Mouse (Mus musculus) midbrain, embryonic 10.5 days (tissue): Measurements from ENCODE around the gene Zfp710. TPM values are rescaled to one million over a fixed set of nuclear protein-coding genes. Genes with fewer than 3 reads are reported as not detected.
A peak's percentile ranks its signal among the peaks of the same experiment; 100 is the strongest.

Experiments used
- DNase-seq: peaks from one replicate; pipeline ENCODE4 v3.0.0-alpha.2; 2017; ENCODE audit warnings: low spot score
- H3K27ac ChIP-seq: fragments of 300-500 bp; sonication (generic); replicated peaks from 2 replicates; pipeline ENCODE4 v1.5.1; 2016; ENCODE audit warnings: mild to moderate bottlenecking
- H3K27me3 ChIP-seq: fragments of 300-500 bp; sonication (generic); 2 replicates; pipeline ENCODE4 v1.6.1; 2016; ENCODE audit warnings: low read depth, mild to moderate bottlenecking; ENCODE audit not compliant: poor library complexity, severe bottlenecking
- H3K36me3 ChIP-seq: fragments of 300-500 bp; sonication (generic); 2 replicates; pipeline ENCODE4 v1.6.1; 2016; ENCODE audit warnings: mild to moderate bottlenecking, moderate library complexity
- H3K4me1 ChIP-seq: fragments of 300-500 bp; sonication (generic); 2 replicates; pipeline ENCODE4 v1.6.1; 2016
- H3K4me3 ChIP-seq: fragments of 300-500 bp; sonication (generic); 2 replicates; pipeline ENCODE4 v1.5.1; 2016; ENCODE audit warnings: mild to moderate bottlenecking, moderate library complexity
- H3K9me3 ChIP-seq: fragments of 300-500 bp; sonication (generic); replicated peaks from 2 replicates; pipeline ENCODE4 v1.6.1; 2016; ENCODE audit warnings: mild to moderate bottlenecking
- WGBS: fragments of 180-500 bp; shearing (Covaris S2); methylation state at CpG from one replicate; pipeline ENCODE4 v1.1.7; 2016; 5-methylcytosine and 5-hydroxymethylcytosine counted together
- polyA plus RNA-seq: library from polyadenylated mRNA; unstranded; fragments of >200 nt; fragmentation: Nextera tagmentation; extraction: Ambion mirVana; gene quantifications from 2 replicates; pipeline ENCODE4 v1.2.1, GENCODE M21; 2016

Gene Zfp710
- polyA plus RNA-seq, 1 experiment from 2014 or later, result 34.2 TPM

- Histone ChIP-seq H3K27me3 (no peaks in the 10 kb centered on the region), H3K4me3 (no peak overlapping the region), H3K4me1 (peaks cover 23% of the 10 kb centered on the region), H3K27ac (peak overlapping the region; percentile 7; the same call in 1 of the 2 replicates), H3K36me3 (peaks cover 64% of the 10 kb centered on the region), H3K9me3 (no peaks in the 10 kb centered on the region)
- DNase-seq, result peak; percentile 12
- 94% methylated on average over 42 of the region's 42 CpGs for WGBS
These were observed 57.3 kb downstream of the Zfp710 start for GRCm38 (mm10) chr7:80081586-80082554.

GRCm38 (mm10) chr7:80084484-80084931 lies 59.9 kb downstream of the Zfp710 start:
- Histone ChIP-seq H3K4me1 (no peaks in the 10 kb centered on the region), H3K27ac (no peak overlapping the region), H3K9me3 (no peaks in the 10 kb centered on the region), H3K36me3 (peaks cover 90% of the 10 kb centered on the region), H3K27me3 (no peaks in the 10 kb centered on the region), H3K4me3 (no peak overlapping the region)
- DNase-seq, result peak; percentile 75
- WGBS, result 67% methylated on average over 7 of the region's 7 CpGs

- Histone ChIP-seq H3K27ac (no peak overlapping the region), H3K4me1 (no peaks in the 10 kb centered on the region; the same call in 1 of the 2 replicates), H3K27me3 (no peaks in the 10 kb centered on the region), H3K4me3 (no peak overlapping the region), H3K9me3 (no peaks in the 10 kb centered on the region), H3K36me3 (peaks cover 99% of the 10 kb centered on the region)
- DNase-seq, result peak; percentile 22
- WGBS, result 91% methylated on average over 33 of the region's 33 CpGs
These were observed 61.5 kb downstream of the Zfp710 start for GRCm38 (mm10) chr7:80085970-80086715.

GRCm38 (mm10) chr7:80088191-80088590 lies 63.6 kb downstream of the Zfp710 start:
- WGBS, result 90% methylated on average over 9 of the region's 9 CpGs
- Histone ChIP-seq H3K36me3 (peaks cover 99% of the 10 kb centered on the region), H3K4me1 (no peaks in the 10 kb centered on the region; the same call in 1 of the 2 replicates), H3K27ac (no peak overlapping the region), H3K27me3 (no peaks in the 10 kb centered on the region), H3K9me3 (no peaks in the 10 kb centered on the region), H3K4me3 (no peak overlapping the region)
- DNase-seq, result no peak

GRCm38 (mm10) chr7:80090191-80091003 lies 65.8 kb downstream of the Zfp710 start:
- WGBS, result 89% methylated on average over 18 of the region's 18 CpGs
- peaks cover 99% of the 10 kb centered on the region for H3K36me3 ChIP-seq
- H3K9me3 ChIP-seq, result no peaks in the 10 kb centered on the region
- no peaks in the 10 kb centered on the region; the same call in 1 of the 2 replicates for H3K4me1 ChIP-seq
- H3K27ac ChIP-seq, result 0 out of 2 replicates have a peak overlapping the region, but pooled peaks have one; percentile 23
- no peak overlapping the region for H3K4me3 ChIP-seq
- no peak for DNase-seq
- H3K27me3 ChIP-seq, result no peaks in the 10 kb centered on the region

- no peaks in the 10 kb centered on the region; the same call in 1 of the 2 replicates for H3K4me1 ChIP-seq
- no peaks in the 10 kb centered on the region for H3K9me3 ChIP-seq
- DNase-seq, result no peak
- H3K4me3 ChIP-seq, result no peak overlapping the region
- H3K27ac ChIP-seq, result 0 out of 2 replicates have a peak overlapping the region, but pooled peaks have one; percentile 23
- H3K27me3 ChIP-seq, result no peaks in the 10 kb centered on the region
- 76% methylated on average over 13 of the region's 13 CpGs for WGBS
- peaks cover 99% of the 10 kb centered on the region for H3K36me3 ChIP-seq
These were observed 66.6 kb downstream of the Zfp710 start for GRCm38 (mm10) chr7:80091004-80091865.

- Histone ChIP-seq H3K36me3 (peaks cover 99% of the 10 kb centered on the region), H3K4me1 (no peaks in the 10 kb centered on the region; the same call in 1 of the 2 replicates), H3K27ac (no peak overlapping the region), H3K27me3 (no peaks in the 10 kb centered on the region), H3K4me3 (no peak overlapping the region), H3K9me3 (no peaks in the 10 kb centered on the region)
- no peak for DNase-seq
- 88% methylated on average over 4 of the region's 4 CpGs for WGBS
These were observed 67.2 kb downstream of the Zfp710 start for GRCm38 (mm10) chr7:80091866-80092210.

- Histone ChIP-seq H3K4me3 (no peak overlapping the region), H3K36me3 (peaks cover 99% of the 10 kb centered on the region), H3K4me1 (no peaks in the 10 kb centered on the region; the same call in 1 of the 2 replicates), H3K9me3 (no peaks in the 10 kb centered on the region), H3K27me3 (no peaks in the 10 kb centered on the region), H3K27ac (no peak overlapping the region)
- DNase-seq, result no peak
- 93% methylated on average over 9 of the region's 9 CpGs for WGBS
These were observed 67.9 kb downstream of the Zfp710 start for GRCm38 (mm10) chr7:80092351-80093046.

GRCm38 (mm10) chr7:80094481-80094880 lies 69.9 kb downstream of the Zfp710 start:
- Histone ChIP-seq H3K36me3 (peaks cover 100% of the 10 kb centered on the region), H3K4me1 (no peaks in the 10 kb centered on the region; the same call in 1 of the 2 replicates), H3K27me3 (no peaks in the 10 kb centered on the region), H3K9me3 (no peaks in the 10 kb centered on the region), H3K27ac (no peak overlapping the region), H3K4me3 (no peak overlapping the region)
- WGBS, result 87% methylated on average over 5 of the region's 5 CpGs
- DNase-seq, result no peak

- no peaks in the 10 kb centered on the region for H3K27me3 ChIP-seq
- H3K4me1 ChIP-seq, result no peaks in the 10 kb centered on the region; the same call in 1 of the 2 replicates
- DNase-seq, result no peak
- H3K4me3 ChIP-seq, result no peak overlapping the region
- 92% methylated on average over 20 of the region's 20 CpGs for WGBS
- H3K36me3 ChIP-seq, result peaks cover 100% of the 10 kb centered on the region
- no peaks in the 10 kb centered on the region for H3K9me3 ChIP-seq
- no peak overlapping the region for H3K27ac ChIP-seq
These were observed 71.1 kb downstream of the Zfp710 start for GRCm38 (mm10) chr7:80095598-80096309.
